Mouse (Mus musculus) embryonic facial prominence, embryonic 11.5 days (tissue): ENCODE results near the gene Lrmda. TPM values are rescaled to one million over a fixed set of nuclear protein-coding genes. Genes with fewer than 3 reads are reported as not detected.

Source experiments
- ATAC-seq: fragments of 200-750 bp; cut with Nextera tagmentation; replicated peaks from 2 replicates; pipeline ENCODE4 v1.8.0; 2017; ENCODE audit warnings: low read depth; ENCODE audit not compliant: insufficient number of reproducible peaks, low FRiP score, low TSS enrichment
- DNase-seq: peaks from one replicate; pipeline ENCODE4 v3.0.0-alpha.2; 2015; ENCODE audit warnings: low spot score
- H3K27ac ChIP-seq: fragments of 300-500 bp; sonication (generic); replicated peaks from 2 replicates; pipeline ENCODE4 v1.5.1; 2014; ENCODE audit warnings: mild to moderate bottlenecking, low read depth, low read length, control low read depth
- H3K27me3 ChIP-seq: fragments of 300-500 bp; sonication (generic); 2 replicates; pipeline ENCODE4 v1.6.1; 2014; ENCODE audit warnings: mild to moderate bottlenecking, low read length, moderate library complexity, mixed read lengths; ENCODE audit not compliant: control insufficient read depth, insufficient read depth
- H3K36me3 ChIP-seq: fragments of 300-500 bp; sonication (generic); replicated peaks from 2 replicates; pipeline ENCODE4 v1.6.1; 2014; ENCODE audit warnings: low read depth, mild to moderate bottlenecking, low read length, moderate library complexity, mixed read lengths; ENCODE audit not compliant: control insufficient read depth, insufficient read depth
- H3K4me1 ChIP-seq: fragments of 300-500 bp; sonication (generic); 2 replicates; pipeline ENCODE4 v1.6.1; 2014; ENCODE audit warnings: low read length, mixed read lengths; ENCODE audit not compliant: control insufficient read depth, insufficient read depth
- H3K4me2 ChIP-seq: fragments of 300-500 bp; sonication (generic); 2 replicates; pipeline ENCODE4 v1.6.1; 2014; ENCODE audit warnings: low read depth, mild to moderate bottlenecking, control low read depth, low read length, moderate library complexity
- H3K4me3 ChIP-seq: fragments of 300-500 bp; sonication (generic); 2 replicates; pipeline ENCODE4 v1.5.1; 2014; ENCODE audit warnings: low read depth, low read length, control low read depth
- H3K9ac ChIP-seq: fragments of 300-500 bp; sonication (generic); replicated peaks from 2 replicates; pipeline ENCODE4 v1.6.1; 2014; ENCODE audit warnings: mild to moderate bottlenecking, control low read depth, low read length
- H3K9me3 ChIP-seq: fragments of 300-500 bp; sonication (generic); replicated peaks from 2 replicates; pipeline ENCODE4 v1.6.1; 2016; ENCODE audit warnings: mild to moderate bottlenecking, low read length, inconsistent platforms, mixed read lengths; ENCODE audit not compliant: control insufficient read depth
- WGBS: fragments of 180-500 bp; shearing (Covaris S2); extraction: QIAGEN DNeasy Blood & Tissue Kit; methylation state at CpG from one replicate; pipeline ENCODE4 v1.1.7; 2014; 5-methylcytosine and 5-hydroxymethylcytosine counted together
- polyA plus RNA-seq: library from polyadenylated mRNA; unstranded; fragments of >200 nt; fragmentation: Nextera tagmentation; extraction: Ambion mirVana; gene quantifications from 2 replicates; pipeline ENCODE4 v1.2.1, GENCODE M21; 2014

The Lrmda gene
- polyA plus RNA-seq, 1 experiment from 2014 or later = 0.22 TPM

GRCm38 (mm10) chr14:22473451-22473850 lies 453.9 kb downstream of the Lrmda start:
- no peaks in the 10 kb centered on the region for H3K27me3 ChIP-seq
- H3K36me3 ChIP-seq = no peaks in the 10 kb centered on the region
- H3K9ac ChIP-seq = no peak overlapping the region
- WGBS = 81% methylated on average over 7 of the region's 7 CpGs
- H3K4me3 ChIP-seq = no peak overlapping the region
- no peak for ATAC-seq
- H3K27ac ChIP-seq = no peak overlapping the region
- no peaks in the 10 kb centered on the region for H3K4me1 ChIP-seq
- H3K4me2 ChIP-seq = no peak overlapping the region
- no peaks in the 10 kb centered on the region for H3K9me3 ChIP-seq
- no peak for DNase-seq

DNA sequence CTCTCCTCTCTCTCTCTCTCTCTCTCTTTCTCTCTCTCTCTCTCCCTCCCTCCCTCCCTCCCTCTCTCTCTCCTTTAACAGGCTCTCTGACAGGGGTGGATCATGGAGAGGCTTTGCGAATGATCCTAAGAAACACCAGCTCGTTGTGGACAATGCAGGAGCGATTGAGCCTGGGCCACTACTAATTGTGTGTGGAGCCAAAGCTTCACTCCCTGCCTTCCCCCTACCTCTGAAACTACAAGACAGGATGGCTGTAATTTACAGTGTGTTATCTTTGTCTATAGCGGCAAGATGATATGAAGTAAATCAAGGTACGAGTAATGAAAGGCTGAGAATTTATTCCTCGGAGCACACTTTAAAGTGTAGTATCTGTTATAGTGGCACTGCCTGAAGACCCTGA lies 454.5 kb downstream of the Lrmda start:
- Histone ChIP-seq H3K36me3 (no peaks in the 10 kb centered on the region), H3K9ac (no peak overlapping the region), H3K9me3 (no peaks in the 10 kb centered on the region), H3K4me3 (no peak overlapping the region), H3K4me2 (no peak overlapping the region), H3K27me3 (no peaks in the 10 kb centered on the region), H3K4me1 (no peaks in the 10 kb centered on the region), H3K27ac (no peak overlapping the region)
- WGBS = 78% methylated on average over 6 of the region's 6 CpGs
- ATAC-seq (no peak), DNase-seq (no peak)

GRCm38 (mm10) chr14:22493326-22493725 lies 473.8 kb downstream of the Lrmda start:
- no peak for DNase-seq
- no peak overlapping the region for H3K4me3 ChIP-seq
- H3K27ac ChIP-seq = no peak overlapping the region
- no peaks in the 10 kb centered on the region for H3K27me3 ChIP-seq
- no peak overlapping the region for H3K4me2 ChIP-seq
- no peaks in the 10 kb centered on the region for H3K9me3 ChIP-seq
- H3K4me1 ChIP-seq = no peaks in the 10 kb centered on the region
- 86% methylated on average over 2 of the region's 2 CpGs for WGBS
- no peaks in the 10 kb centered on the region for H3K36me3 ChIP-seq
- ATAC-seq = no peak
- H3K9ac ChIP-seq = no peak overlapping the region

GRCm38 (mm10) chr14:22494290-22494689 lies 474.8 kb downstream of the Lrmda start:
- Histone ChIP-seq H3K4me2 (no peak overlapping the region), H3K4me3 (no peak overlapping the region), H3K27me3 (no peaks in the 10 kb centered on the region), H3K36me3 (no peaks in the 10 kb centered on the region), H3K9me3 (no peaks in the 10 kb centered on the region), H3K27ac (no peak overlapping the region), H3K4me1 (no peaks in the 10 kb centered on the region), H3K9ac (no peak overlapping the region)
- no peak for ATAC-seq
- DNase-seq = no peak

DNA sequence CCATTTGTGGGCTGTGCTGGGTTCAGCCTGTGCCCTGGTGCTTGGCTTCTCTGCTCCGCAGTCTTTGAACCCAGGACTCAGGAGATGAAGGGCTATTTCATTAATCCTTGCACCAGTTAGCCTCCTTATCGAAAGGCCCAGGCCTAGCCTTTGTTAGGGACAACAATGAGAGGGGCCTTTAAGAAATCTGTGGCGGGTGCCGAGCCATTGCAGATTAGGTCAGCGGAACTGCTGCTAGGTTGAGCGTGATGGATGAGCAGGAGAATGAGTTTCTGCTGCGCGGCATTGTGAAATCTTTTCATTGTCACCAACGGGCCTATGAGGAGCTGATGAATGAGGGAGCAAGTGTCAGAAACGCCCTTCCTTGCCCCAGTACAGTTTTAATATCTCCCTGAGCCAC lies 475.4 kb downstream of the Lrmda start:
- Histone ChIP-seq H3K27me3 (no peaks in the 10 kb centered on the region), H3K4me1 (no peaks in the 10 kb centered on the region), H3K9me3 (no peaks in the 10 kb centered on the region), H3K27ac (no peak overlapping the region), H3K9ac (no peak overlapping the region), H3K4me3 (no peak overlapping the region), H3K4me2 (no peak overlapping the region), H3K36me3 (no peaks in the 10 kb centered on the region)
- DNase-seq = no peak
- WGBS = 63% methylated on average over 10 of the region's 10 CpGs
- ATAC-seq = no peak

- DNase-seq (no peak), ATAC-seq (no peak)
- Histone ChIP-seq H3K4me1 (no peaks in the 10 kb centered on the region), H3K27me3 (no peaks in the 10 kb centered on the region), H3K4me2 (no peak overlapping the region), H3K9me3 (no peaks in the 10 kb centered on the region), H3K27ac (no peak overlapping the region), H3K4me3 (no peak overlapping the region), H3K36me3 (no peaks in the 10 kb centered on the region), H3K9ac (no peak overlapping the region)
- WGBS = 77% methylated on average over 8 of the region's 8 CpGs
These were observed 475.8 kb downstream of the Lrmda start for GRCm38 (mm10) chr14:22495286-22495685.

DNA sequence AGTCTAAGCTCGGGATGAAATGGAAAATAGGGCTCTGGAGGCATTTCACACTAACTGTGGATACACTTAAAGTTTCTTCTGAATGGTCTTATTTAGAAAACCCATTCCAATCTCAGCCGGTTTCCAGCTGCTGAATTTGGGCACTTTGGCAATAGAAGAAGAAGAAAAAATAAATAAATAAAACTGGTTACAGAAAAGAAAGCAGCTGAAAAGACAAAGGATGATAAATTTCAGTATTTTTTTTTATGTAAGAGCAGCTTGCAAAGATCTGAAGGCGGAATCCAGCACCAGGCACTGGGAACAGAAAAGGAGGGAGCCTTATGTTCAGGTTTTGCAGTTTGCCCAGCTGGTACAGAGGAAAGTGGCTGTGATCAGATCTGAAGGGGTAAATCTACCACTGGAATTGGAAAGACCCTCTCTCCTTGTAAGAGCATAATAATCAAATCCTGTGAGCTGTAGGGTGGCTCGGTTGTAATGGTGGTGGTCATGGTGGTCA lies 478.2 kb downstream of the Lrmda start:
- no peak overlapping the region for H3K4me2 ChIP-seq
- no peak overlapping the region for H3K4me3 ChIP-seq
- WGBS = 82% methylated on average over 4 of the region's 4 CpGs
- DNase-seq = no peak
- H3K27ac ChIP-seq = no peak overlapping the region
- no peaks in the 10 kb centered on the region for H3K27me3 ChIP-seq
- no peaks in the 10 kb centered on the region for H3K36me3 ChIP-seq
- H3K4me1 ChIP-seq = no peaks in the 10 kb centered on the region
- no peak overlapping the region for H3K9ac ChIP-seq
- no peak for ATAC-seq
- H3K9me3 ChIP-seq = no peaks in the 10 kb centered on the region

GRCm38 (mm10) chr14:22509747-22510530 lies 490.4 kb downstream of the Lrmda start:
- DNase-seq (no peak), ATAC-seq (no peak)
- Histone ChIP-seq H3K4me1 (no peaks in the 10 kb centered on the region), H3K36me3 (no peaks in the 10 kb centered on the region), H3K4me2 (no peak overlapping the region), H3K9me3 (no peaks in the 10 kb centered on the region), H3K27ac (no peak overlapping the region), H3K4me3 (no peak overlapping the region), H3K27me3 (no peaks in the 10 kb centered on the region), H3K9ac (no peak overlapping the region)
- WGBS = 65% methylated on average over 6 of the region's 6 CpGs
